22 mouse cellular contexts compared by ENCODE assay signal in genomic region chr3:116112816-116113405, GRCm38 (mm10). TPM values are rescaled to one million over a fixed set of nuclear protein-coding genes. Genes with fewer than 3 reads are reported as not detected.
DNase-seq lines count a peak whose midpoint lies in the region; ATAC-seq and TF ChIP-seq lines count a peak whose summit lies in the region.
"Had no signal": no experiment of that assay in that cellular context is flagged by ENCODE, and none has a peak within 500 bp of the region (broad histone marks: within the 10 kb centered on the region; RNA-seq: fewer than 3 reads in every experiment).

No protein-coding gene starts in this region.

- no peaks in the 10 kb centered on the region for H3K79me2 ChIP-seq in C2C12 (ENCODE audit: control insufficient read depth, insufficient read depth)

- peak overlapping the region; percentile 15 for H3ac ChIP-seq in C2C12 (ENCODE audit: control insufficient read depth, insufficient read length, low read depth)

- TF ChIP-seq CTCF in forebrain, postnatal 0 days (IDR thresholded peaks at IDR 0.05; ENCODE audit: low read depth), result no peak
- TF ChIP-seq CTCF in C2C12 (IDR thresholded peaks at IDR 0.05; ENCODE audit: control insufficient read depth, insufficient read depth, insufficient read length), result no peak
- no peak for TF ChIP-seq CTCF in embryonic fibroblast, embryonic 13.5 days (IDR thresholded peaks at IDR 0.05; ENCODE audit: borderline replicate concordance, insufficient read depth, low read length)

- H3K27ac ChIP-seq in forebrain, embryonic 12.5 days, result 0 out of 2 replicates have a peak overlapping the region, but pooled peaks have one; percentile 42
- H3K27ac ChIP-seq in forebrain, postnatal 0 days (ENCODE audit: low read depth, low read length), result no peak overlapping the region
- no peak overlapping the region for H3K27ac ChIP-seq in hindbrain, embryonic 12.5 days
- no peak overlapping the region for H3K27ac ChIP-seq in hindbrain, embryonic 14.5 days
- peak overlapping the region; percentile 99 for H3K27ac ChIP-seq in embryonic fibroblast, embryonic 13.5 days (ENCODE audit: insufficient read depth, low read length)
- H3K27ac ChIP-seq: embryonic facial prominence, embryonic 13.5 days; heart, adult 2 months; intestine, embryonic 15.5 days had no signal

- H3K4me1 ChIP-seq in forebrain, embryonic 12.5 days, result peaks cover 22% of the 10 kb centered on the region
- peaks cover 15% of the 10 kb centered on the region; the same call in 1 of the 2 replicates for H3K4me1 ChIP-seq in forebrain, postnatal 0 days (ENCODE audit: insufficient read depth)
- H3K4me1 ChIP-seq in hindbrain, embryonic 12.5 days, result peaks cover 14% of the 10 kb centered on the region
- H3K4me1 ChIP-seq in hindbrain, embryonic 14.5 days (replicated peaks; ENCODE audit: control insufficient read depth, insufficient read depth, low read length), result peaks cover 6% of the 10 kb centered on the region
- peaks cover 17% of the 10 kb centered on the region for H3K4me1 ChIP-seq in embryonic fibroblast, embryonic 13.5 days (ENCODE audit: control insufficient read depth, insufficient read depth, low read length)

- 0 out of 2 replicates have a peak, but pooled peaks have one; percentile 24 for ATAC-seq in forebrain, embryonic 12.5 days (ENCODE audit: low FRiP score)
- no peak for ATAC-seq in forebrain, postnatal 0 days
- 0 out of 2 replicates have a peak, but pooled peaks have one; percentile 58 for ATAC-seq in hindbrain, embryonic 12.5 days (ENCODE audit: low FRiP score)
- ATAC-seq in hindbrain, embryonic 14.5 days (ENCODE audit: low FRiP score), result no peak
- ATAC-seq: intestine, embryonic 15.5 days had no signal

- 57% methylated on average over 5 of the region's 5 CpGs for WGBS in forebrain, embryonic 12.5 days
- 42% methylated on average over 5 of the region's 5 CpGs for WGBS in forebrain, postnatal 0 days
- WGBS in hindbrain, embryonic 12.5 days, result 79% methylated on average over 5 of the region's 5 CpGs
- WGBS in hindbrain, embryonic 14.5 days, result 65% methylated on average over 5 of the region's 5 CpGs

- H3K4me3 ChIP-seq in forebrain, embryonic 12.5 days (replicated peaks), result no peak overlapping the region
- H3K4me3 ChIP-seq in forebrain, postnatal 0 days (ENCODE audit: low read depth, low read length), result no peak overlapping the region
- H3K4me3 ChIP-seq in hindbrain, embryonic 12.5 days, result no peak overlapping the region
- H3K4me3 ChIP-seq in hindbrain, embryonic 14.5 days (replicated peaks; ENCODE audit: low read length), result no peak overlapping the region
- H3K4me3 ChIP-seq in C2C12 (ENCODE audit: insufficient read depth, poor library complexity, severe bottlenecking), result no peak overlapping the region
- no peak overlapping the region for H3K4me3 ChIP-seq in embryonic fibroblast, embryonic 13.5 days (ENCODE audit: insufficient read depth, low read length)
- H3K4me3 ChIP-seq: embryonic facial prominence, embryonic 13.5 days; heart, adult 2 months; heart, embryonic 15.5 days; intestine, embryonic 15.5 days had no signal

- no peaks in the 10 kb centered on the region for H3K9me3 ChIP-seq in forebrain, embryonic 12.5 days
- H3K9me3 ChIP-seq in forebrain, postnatal 0 days (ENCODE audit: low read length), result no peaks in the 10 kb centered on the region
- no peaks in the 10 kb centered on the region for H3K9me3 ChIP-seq in hindbrain, embryonic 12.5 days (replicated peaks)
- no peaks in the 10 kb centered on the region for H3K9me3 ChIP-seq in hindbrain, embryonic 14.5 days (ENCODE audit: control insufficient read depth, low read length)
- H3K9me3 ChIP-seq: embryonic facial prominence, embryonic 13.5 days; heart, embryonic 15.5 days; hindbrain, embryonic 10.5 days; intestine, embryonic 15.5 days had no signal

- no peak overlapping the region for H3K4me2 ChIP-seq in forebrain, embryonic 12.5 days
- H3K4me2 ChIP-seq in forebrain, postnatal 0 days (ENCODE audit: low read depth), result no peak overlapping the region
- no peak overlapping the region for H3K4me2 ChIP-seq in hindbrain, embryonic 12.5 days (replicated peaks)
- no peak overlapping the region for H3K4me2 ChIP-seq in hindbrain, embryonic 14.5 days (replicated peaks)
- H3K4me2 ChIP-seq: embryonic facial prominence, embryonic 13.5 days; heart, embryonic 11.5 days; heart, embryonic 15.5 days; intestine, embryonic 15.5 days had no signal

- TF ChIP-seq POLR2A in embryonic fibroblast, embryonic 13.5 days (IDR thresholded peaks at IDR 0.05; ENCODE audit: low read depth, low read length), result no peak

- no peaks in the 10 kb centered on the region for H3K79me3 ChIP-seq in C2C12 (ENCODE audit: low read depth)

- H3K36me3 ChIP-seq in forebrain, embryonic 12.5 days (replicated peaks), result no peaks in the 10 kb centered on the region
- no peaks in the 10 kb centered on the region for H3K36me3 ChIP-seq in forebrain, postnatal 0 days (ENCODE audit: insufficient read depth)
- peaks cover 6% of the 10 kb centered on the region; the same call in 1 of the 2 replicates for H3K36me3 ChIP-seq in hindbrain, embryonic 12.5 days
- H3K36me3 ChIP-seq in hindbrain, embryonic 14.5 days (replicated peaks; ENCODE audit: control insufficient read depth, insufficient read depth), result no peaks in the 10 kb centered on the region
- H3K36me3 ChIP-seq in C2C12 (ENCODE audit: control insufficient read depth, insufficient read depth), result peaks cover 27% of the 10 kb centered on the region
- H3K36me3 ChIP-seq: intestine, embryonic 15.5 days had no signal

- H3K9ac ChIP-seq in forebrain, embryonic 12.5 days, result no peak overlapping the region
- no peak overlapping the region for H3K9ac ChIP-seq in forebrain, postnatal 0 days
- H3K9ac ChIP-seq in hindbrain, embryonic 12.5 days, result no peak overlapping the region
- no peak overlapping the region for H3K9ac ChIP-seq in hindbrain, embryonic 14.5 days
- H3K9ac ChIP-seq: embryonic facial prominence, embryonic 13.5 days; heart, embryonic 15.5 days; intestine, embryonic 15.5 days had no signal

- no peaks in the 10 kb centered on the region for H3K27me3 ChIP-seq in forebrain, embryonic 12.5 days
- H3K27me3 ChIP-seq in forebrain, postnatal 0 days (ENCODE audit: insufficient read depth, low read length), result no peaks in the 10 kb centered on the region
- no peaks in the 10 kb centered on the region for H3K27me3 ChIP-seq in hindbrain, embryonic 12.5 days
- no peaks in the 10 kb centered on the region for H3K27me3 ChIP-seq in hindbrain, embryonic 14.5 days (ENCODE audit: control insufficient read depth, insufficient read depth, low read length)
- no peaks in the 10 kb centered on the region for H3K27me3 ChIP-seq in C2C12 (ENCODE audit: control insufficient read depth, insufficient read depth, insufficient read length)
- H3K27me3 ChIP-seq: CH12.LX; embryonic facial prominence, embryonic 13.5 days; heart, embryonic 15.5 days; intestine, embryonic 15.5 days had no signal

- no peak for DNase-seq in forebrain, postnatal 0 days
- no peak for DNase-seq in hindbrain, embryonic 14.5 days (ENCODE audit: low spot score)
- no peak for DNase-seq in thymus, postnatal 25 days
- no peak for DNase-seq in right cerebral cortex, adult 2 months (ENCODE audit: low spot score in 2 of 2)
- DNase-seq: adrenal gland, adult 2 months; adrenal gland, postnatal 25 days; cerebellum, adult 11-12 months; cerebellum, adult 9-11 months; cerebellum, postnatal 36 days; gastrocnemius, postnatal 10 days; heart, adult 2 months; kidney, adult 18-20 months had no signal

TF ChIP-seq in C2C12, 6 proteins besides CTCF, POLR2A, EP300 and RAD21:
- TF ChIP-seq MYOG (IDR thresholded peaks at IDR 0.05; ENCODE audit: control insufficient read depth, extremely low read depth, insufficient read length) (no peak), MYOD1 (IDR thresholded peaks at IDR 0.05; ENCODE audit: control insufficient read depth, insufficient read length, low read depth) (no peak), CEBPB (IDR thresholded peaks at IDR 0.05; ENCODE audit: low read depth) (no peak), USF1 (IDR thresholded peaks at IDR 0.05; ENCODE audit: low read depth) (no peak), FOSL1 (IDR thresholded peaks at IDR 0.05; ENCODE audit: insufficient read depth, low read length, poor library complexity, severe bottlenecking) (no peak), MAX (IDR thresholded peaks at IDR 0.05) (no peak)
TF ChIP-seq in C2C12: peak in this region for 0.

RNA-seq across cellular contexts. Expression of gene Vcam1, which starts 16.6 kb away (rescaled TPM):
- polyA plus RNA-seq in forebrain, embryonic 12.5 days (2016; fragmentation: Nextera tagmentation; extraction: Ambion mirVana), result 37.2 and 38.3 TPM in 2 replicates
- total RNA-seq in forebrain, postnatal 0 days (2014; rRNA removed), result 30.2 and 36.9 TPM in 2 replicates
- polyA plus RNA-seq in forebrain, postnatal 0 days (2015; fragmentation: Nextera tagmentation; extraction: Ambion mirVana), result 28.2 and 32.1 TPM in 2 replicates
- polyA plus RNA-seq in hindbrain, embryonic 12.5 days (2016; fragmentation: Nextera tagmentation; extraction: Ambion mirVana), result 81.2 and 90.2 TPM in 2 replicates
- polyA plus RNA-seq in hindbrain, embryonic 14.5 days (2014; fragmentation: Nextera tagmentation; extraction: Ambion mirVana), result 36.9 and 41.5 TPM in 2 replicates
- polyA plus RNA-seq in C2C12 (2012; fragmentation: generic; extraction: Trizol), result 11.5 TPM
- polyA plus RNA-seq in embryonic fibroblast, embryonic 13.5 days (2011; ENCODE audit: insufficient read length, low read depth, missing spikeins), result 114 and 127 TPM in 2 replicates

Comparison
In these comparisons a context has a peak if more than half of its experiments do, and no peak if none do; other contexts are left out.
1. ATAC-seq: peak in forebrain, embryonic 12.5 days (single experiment) and hindbrain, embryonic 12.5 days (single experiment); none in forebrain, postnatal 0 days (single experiment) and hindbrain, embryonic 14.5 days (single experiment).
2. H3K27ac ChIP-seq: peak in forebrain, embryonic 12.5 days (single experiment) and embryonic fibroblast, embryonic 13.5 days (single experiment); none in forebrain, postnatal 0 days (single experiment), hindbrain, embryonic 12.5 days (single experiment) and hindbrain, embryonic 14.5 days (single experiment).